Mouse (Mus musculus) forebrain, embryonic 13.5 days (tissue): ENCODE results near the gene Urb1. TPM values are rescaled to one million over a fixed set of nuclear protein-coding genes. Genes with fewer than 3 reads are reported as not detected.

Source experiments
- ATAC-seq: fragments of 200-750 bp; cut with Nextera tagmentation; 2 replicates; pipeline ENCODE4 v1.8.0; 2017
- H3K27ac ChIP-seq: fragments of 300-500 bp; sonication (generic); 2 replicates; pipeline ENCODE4 v1.5.1; 2015; ENCODE audit warnings: inconsistent platforms, mild to moderate bottlenecking, moderate library complexity
- H3K27me3 ChIP-seq: fragments of 300-500 bp; sonication (generic); 2 replicates; pipeline ENCODE4 v1.6.1; 2015; ENCODE audit warnings: mild to moderate bottlenecking, inconsistent platforms
- H3K36me3 ChIP-seq: fragments of 300-500 bp; sonication (generic); 2 replicates; pipeline ENCODE4 v1.6.1; 2015; ENCODE audit warnings: mild to moderate bottlenecking, inconsistent platforms; ENCODE audit not compliant: poor library complexity, severe bottlenecking
- H3K4me1 ChIP-seq: fragments of 300-500 bp; sonication (generic); 2 replicates; pipeline ENCODE4 v1.6.1; 2015; ENCODE audit warnings: inconsistent platforms
- H3K4me2 ChIP-seq: fragments of 300-500 bp; sonication (generic); 2 replicates; pipeline ENCODE4 v1.6.1; 2015; ENCODE audit warnings: inconsistent platforms, mild to moderate bottlenecking, moderate library complexity
- H3K4me3 ChIP-seq: fragments of 300-500 bp; sonication (generic); 2 replicates; pipeline ENCODE4 v1.5.1; 2015; ENCODE audit warnings: mild to moderate bottlenecking, inconsistent platforms
- H3K9ac ChIP-seq: fragments of 300-500 bp; sonication (generic); 2 replicates; pipeline ENCODE4 v1.6.1; 2015; ENCODE audit warnings: mild to moderate bottlenecking, inconsistent platforms
- H3K9me3 ChIP-seq: fragments of 300-500 bp; sonication (generic); replicated peaks from 2 replicates; pipeline ENCODE4 v1.6.1; 2016; ENCODE audit warnings: inconsistent platforms
- WGBS: fragments of 180-500 bp; shearing (Covaris S2); methylation state at CpG from one replicate; pipeline ENCODE4 v1.1.7; 2015; 5-methylcytosine and 5-hydroxymethylcytosine counted together
- polyA plus RNA-seq: library from polyadenylated mRNA; unstranded; fragments of >200 nt; fragmentation: Nextera tagmentation; extraction: Ambion mirVana; gene quantifications from 2 replicates; pipeline ENCODE4 v1.2.1, GENCODE M21; 2015

Urb1 gene
- polyA plus RNA-seq, 1 experiment from 2014 or later = 8.8 TPM

- Histone ChIP-seq H3K4me1 (peaks cover 10% of the 10 kb centered on the region), H3K4me3 (no peak overlapping the region), H3K27me3 (no peaks in the 10 kb centered on the region), H3K9ac (no peak overlapping the region), H3K9me3 (no peaks in the 10 kb centered on the region), H3K36me3 (peaks cover 79% of the 10 kb centered on the region), H3K27ac (no peak overlapping the region), H3K4me2 (no peak overlapping the region)
- 86% methylated on average over 4 of the region's 4 CpGs for WGBS
- no peak for ATAC-seq
These were observed 49.7 kb downstream of the Urb1 start for GRCm38 (mm10) chr16:90760515-90760914.

- H3K4me2 ChIP-seq = no peak overlapping the region
- H3K27me3 ChIP-seq = no peaks in the 10 kb centered on the region
- ATAC-seq = peak; percentile 41; the same call in 1 of the 2 replicates
- H3K9me3 ChIP-seq = no peaks in the 10 kb centered on the region
- H3K27ac ChIP-seq = no peak overlapping the region
- H3K4me3 ChIP-seq = no peak overlapping the region
- 18% methylated on average over 3 of the region's 3 CpGs for WGBS
- peaks cover 10% of the 10 kb centered on the region for H3K4me1 ChIP-seq
- H3K36me3 ChIP-seq = peaks cover 83% of the 10 kb centered on the region
- H3K9ac ChIP-seq = no peak overlapping the region
These were observed 50.9 kb downstream of the Urb1 start for GRCm38 (mm10) chr16:90759335-90759734.

GRCm38 (mm10) chr16:90753386-90753941 lies 56.7 kb downstream of the Urb1 start:
- Histone ChIP-seq H3K4me2 (no peak overlapping the region), H3K9me3 (no peaks in the 10 kb centered on the region), H3K4me1 (no peaks in the 10 kb centered on the region), H3K4me3 (no peak overlapping the region), H3K27me3 (no peaks in the 10 kb centered on the region), H3K27ac (no peak overlapping the region), H3K9ac (no peak overlapping the region), H3K36me3 (peaks cover 70% of the 10 kb centered on the region)
- 95% methylated on average over 13 of the region's 13 CpGs for WGBS
- ATAC-seq = no peak

GRCm38 (mm10) chr16:90748169-90748568 lies 62.0 kb downstream of the Urb1 start:
- Histone ChIP-seq H3K9ac (no peak overlapping the region), H3K4me1 (no peaks in the 10 kb centered on the region), H3K4me2 (no peak overlapping the region), H3K36me3 (peaks cover 27% of the 10 kb centered on the region), H3K27me3 (no peaks in the 10 kb centered on the region), H3K4me3 (no peak overlapping the region), H3K27ac (no peak overlapping the region), H3K9me3 (no peaks in the 10 kb centered on the region)
- WGBS = 97% methylated on average over 7 of the region's 7 CpGs
- no peak for ATAC-seq

DNA sequence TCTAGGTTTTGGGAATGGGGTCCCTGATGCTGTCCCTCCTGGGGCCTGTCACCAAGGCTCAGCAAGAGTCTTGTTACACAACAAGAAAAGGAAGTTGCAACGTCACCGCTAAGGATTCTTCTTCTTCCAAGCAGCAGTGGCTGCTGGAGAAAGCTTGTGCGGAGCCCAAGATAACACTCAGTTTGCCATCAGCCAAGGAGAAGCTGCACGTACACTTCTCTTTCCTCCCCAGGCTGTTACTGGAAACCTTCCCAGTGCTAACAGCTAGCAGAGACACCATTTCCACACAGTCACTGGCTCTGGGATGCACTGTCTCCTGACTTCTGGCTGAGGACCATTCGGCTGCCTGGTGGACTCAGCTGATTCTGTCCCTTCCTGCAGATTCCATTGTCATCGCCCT lies 63.1 kb downstream of the Urb1 start:
- Histone ChIP-seq H3K4me3 (no peak overlapping the region), H3K4me1 (no peaks in the 10 kb centered on the region), H3K4me2 (no peak overlapping the region), H3K36me3 (peaks cover 16% of the 10 kb centered on the region), H3K9me3 (no peaks in the 10 kb centered on the region), H3K27ac (no peak overlapping the region), H3K27me3 (no peaks in the 10 kb centered on the region), H3K9ac (no peak overlapping the region)
- ATAC-seq = no peak
- 91% methylated on average over 6 of the region's 6 CpGs for WGBS

GRCm38 (mm10) chr16:90738092-90738956 lies 71.9 kb downstream of the Urb1 start, which contains the start of gene Mrap:
Gene Mrap (plus strand): TSS chr16:90738207.
- Histone ChIP-seq H3K27ac (no peak within 1 kb of the TSS), H3K36me3 (no peaks in the 10 kb centered on the region), H3K4me2 (no peak within 1 kb of the TSS), H3K9me3 (no peaks in the 10 kb centered on the region), H3K4me3 (no peak within 1 kb of the TSS), H3K9ac (no peak within 1 kb of the TSS), H3K4me1 (no peaks in the 10 kb centered on the region), H3K27me3 (no peaks in the 10 kb centered on the region)
- 92% methylated on average over 26 of the region's 26 CpGs for WGBS
- no peak for ATAC-seq

- 82% methylated on average over 10 of the region's 10 CpGs for WGBS
- no peak overlapping the region for H3K4me3 ChIP-seq
- no peaks in the 10 kb centered on the region for H3K36me3 ChIP-seq
- H3K4me2 ChIP-seq = no peak overlapping the region
- no peak for ATAC-seq
- H3K4me1 ChIP-seq = no peaks in the 10 kb centered on the region
- no peaks in the 10 kb centered on the region for H3K27me3 ChIP-seq
- H3K27ac ChIP-seq = no peak overlapping the region
- H3K9ac ChIP-seq = no peak overlapping the region
- no peaks in the 10 kb centered on the region for H3K9me3 ChIP-seq
These were observed 73.4 kb downstream of the Urb1 start for GRCm38 (mm10) chr16:90736672-90737270.

- Histone ChIP-seq H3K27me3 (no peaks in the 10 kb centered on the region), H3K4me3 (no peak overlapping the region), H3K4me1 (no peaks in the 10 kb centered on the region), H3K9me3 (peaks cover 4% of the 10 kb centered on the region; the same call in 1 of the 2 replicates), H3K4me2 (no peak overlapping the region), H3K36me3 (no peaks in the 10 kb centered on the region), H3K27ac (no peak overlapping the region), H3K9ac (no peak overlapping the region)
- 83% methylated on average over 4 of the region's 4 CpGs for WGBS
- no peak for ATAC-seq
These were observed 74.6 kb downstream of the Urb1 start for GRCm38 (mm10) chr16:90735611-90736010.

GRCm38 (mm10) chr16:90727233-90728115 lies 82.7 kb downstream of the Urb1 start, which contains the start of gene Mis18a:
Gene Mis18a (minus strand): TSS chr16:90727404.
- peak within 1 kb of the TSS; percentile 99 for H3K4me2 ChIP-seq
- H3K9ac ChIP-seq = peak within 1 kb of the TSS; percentile 83
- peaks cover 4% of the 10 kb centered on the region; the same call in 1 of the 2 replicates for H3K9me3 ChIP-seq
- WGBS = under 1% methylated on average over 53 of the region's 53 CpGs
- H3K27me3 ChIP-seq = no peaks in the 10 kb centered on the region
- H3K27ac ChIP-seq = peak within 1 kb of the TSS; percentile 57
- peaks cover 9% of the 10 kb centered on the region for H3K4me1 ChIP-seq
- peak within 1 kb of the TSS; percentile 89 for H3K4me3 ChIP-seq
- H3K36me3 ChIP-seq = peaks cover 7% of the 10 kb centered on the region
- peak; percentile 97 for ATAC-seq

DNA sequence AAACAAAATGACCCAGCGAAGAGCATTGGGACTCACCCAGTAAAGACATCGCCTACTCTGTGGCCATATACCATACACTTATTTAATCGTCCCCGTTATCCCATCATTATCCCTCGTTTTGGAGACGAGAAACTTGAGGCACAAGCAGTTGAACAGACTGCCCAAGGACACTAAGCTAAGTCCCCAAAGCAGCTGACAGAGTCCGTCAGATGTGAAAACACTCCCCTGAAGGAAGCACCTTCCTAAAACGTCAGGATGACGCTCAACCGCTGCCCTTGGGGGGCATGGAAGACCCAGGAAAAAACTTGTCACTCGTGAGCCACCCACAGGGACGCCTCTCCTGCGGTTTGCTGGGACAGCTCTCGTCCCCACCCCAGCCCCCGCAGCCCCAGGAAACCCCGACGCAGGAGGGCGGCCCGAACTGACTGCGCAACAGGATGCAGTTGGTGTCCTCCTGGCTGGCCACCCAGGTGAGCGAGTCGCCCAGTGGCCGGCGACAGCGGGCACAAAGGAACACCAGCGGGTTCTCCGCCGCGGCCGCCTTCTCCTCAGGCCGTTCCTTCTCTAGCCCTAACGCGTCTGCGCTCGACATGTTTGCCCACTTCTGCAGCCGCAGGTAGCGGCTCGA lies 83.5 kb downstream of the Urb1 start:
- Histone ChIP-seq H3K4me2 (peak overlapping the region; percentile 99), H3K36me3 (peaks cover 11% of the 10 kb centered on the region), H3K27ac (no peak overlapping the region), H3K27me3 (no peaks in the 10 kb centered on the region), H3K9ac (peak overlapping the region; percentile 83), H3K4me3 (peak overlapping the region; percentile 89), H3K9me3 (peaks cover 4% of the 10 kb centered on the region; the same call in 1 of the 2 replicates), H3K4me1 (peaks cover 9% of the 10 kb centered on the region)
- 7% methylated on average over 38 of the region's 38 CpGs for WGBS
- peak; percentile 62 for ATAC-seq

DNA sequence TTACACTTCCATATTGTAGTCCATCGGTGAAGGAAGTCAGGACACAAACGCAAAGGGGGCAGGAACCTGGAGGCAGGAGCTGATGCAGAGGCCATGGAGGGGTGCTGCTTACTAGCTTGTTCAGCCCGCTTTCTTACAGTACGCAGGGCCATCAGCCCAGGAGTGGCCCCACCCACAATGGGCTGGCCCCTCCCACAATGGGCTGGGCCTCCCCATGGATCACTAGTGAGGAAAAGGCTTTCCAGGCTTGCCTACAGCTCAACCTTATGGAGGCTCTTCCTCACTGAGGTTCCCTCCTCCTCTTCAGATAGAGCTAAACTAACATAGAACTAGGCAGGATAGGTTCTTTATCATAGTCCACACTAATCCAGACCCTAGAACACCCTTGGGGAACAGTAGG lies 86.2 kb downstream of the Urb1 start:
- Histone ChIP-seq H3K27me3 (no peaks in the 10 kb centered on the region), H3K9ac (no peak overlapping the region), H3K4me3 (no peak overlapping the region), H3K27ac (no peak overlapping the region), H3K9me3 (no peaks in the 10 kb centered on the region), H3K4me1 (peaks cover 9% of the 10 kb centered on the region), H3K4me2 (no peak overlapping the region), H3K36me3 (peaks cover 30% of the 10 kb centered on the region)
- ATAC-seq = no peak
- WGBS = 97% methylated on average over 4 of the region's 4 CpGs
